Mouse (Mus musculus): Measurements from ENCODE around the gene Cdx2. TPM values are rescaled to one million over a fixed set of nuclear protein-coding genes. Genes with fewer than 3 reads are reported as not detected.

Cdx2 gene
- polyA plus RNA-seq, 1 experiment from 2014 or later, result not detected

DNA sequence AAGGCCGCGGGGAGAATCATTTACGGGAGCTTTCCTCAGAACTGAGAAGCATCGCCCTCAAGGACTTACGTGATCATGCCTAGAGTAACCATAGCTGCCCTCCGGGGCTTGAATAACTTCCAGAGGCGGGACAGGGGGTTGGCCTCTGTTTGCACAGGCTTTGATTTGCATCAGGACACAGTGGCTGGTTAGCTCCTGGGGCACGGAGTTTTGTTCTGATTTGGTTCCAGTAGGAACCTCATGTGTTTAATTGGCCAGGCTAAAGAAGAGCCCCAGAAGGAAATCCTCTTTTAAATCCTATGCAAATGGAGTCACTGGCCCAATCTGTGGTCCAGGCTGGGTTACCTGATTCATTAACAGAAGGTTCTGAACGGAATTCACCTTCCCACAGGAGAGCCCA, 31.9 kb upstream of the Cdx2 start:
- no peak for ATAC-seq (ENCODE audit: insufficient number of reproducible peaks, low FRiP score, low TSS enrichment, low read depth)

DNA sequence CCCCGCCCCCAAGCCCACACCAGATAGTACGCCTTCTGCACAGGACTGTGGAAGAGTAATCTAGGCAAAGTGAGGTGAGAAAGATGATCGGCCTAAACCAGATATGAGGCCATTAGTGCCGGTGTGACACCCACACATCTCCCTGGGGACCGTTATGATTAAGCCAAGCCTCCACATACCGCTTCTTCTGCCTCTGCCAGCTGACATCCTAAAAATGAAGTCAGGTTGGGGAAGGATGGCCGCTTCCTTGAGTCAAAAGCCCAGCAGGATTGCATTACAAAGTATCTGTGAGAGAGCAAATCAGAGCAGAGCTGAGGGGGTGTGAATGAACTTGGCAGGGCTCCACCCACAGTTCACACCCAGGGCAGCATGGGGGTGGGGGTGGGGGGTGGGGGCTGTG, 25.6 kb upstream of the Cdx2 start:
- H3K4me1 ChIP-seq, result no peaks in the 10 kb centered on the region
- WGBS, result 49% methylated on average over 7 of the region's 7 CpGs
- no peak for ATAC-seq (ENCODE audit: insufficient number of reproducible peaks, low FRiP score, low TSS enrichment, low read depth)
- 0 out of 2 replicates have a peak, but pooled peaks cover 14% of the 10 kb centered on the region for H3K27me3 ChIP-seq
- H3K4me2 ChIP-seq (replicated peaks), result no peak overlapping the region
- H3K4me3 ChIP-seq (replicated peaks), result no peak overlapping the region
- no peaks in the 10 kb centered on the region for H3K36me3 ChIP-seq
- H3K9ac ChIP-seq, result no peak overlapping the region
- no peak overlapping the region for H3K27ac ChIP-seq (replicated peaks)
- no peaks in the 10 kb centered on the region for H3K9me3 ChIP-seq (replicated peaks)

More for the DNA sequence above, 31.9 kb upstream of the Cdx2 start:
- no peaks in the 10 kb centered on the region for H3K9me3 ChIP-seq (replicated peaks)
- H3K9ac ChIP-seq, result no peak overlapping the region
- 56% methylated on average over 9 of the region's 9 CpGs for WGBS
- no peak overlapping the region for H3K4me2 ChIP-seq (replicated peaks)
- no peaks in the 10 kb centered on the region for H3K36me3 ChIP-seq
- no peaks in the 10 kb centered on the region for H3K27me3 ChIP-seq
- no peak overlapping the region for H3K27ac ChIP-seq (replicated peaks)
- H3K4me3 ChIP-seq (replicated peaks), result no peak overlapping the region
- no peaks in the 10 kb centered on the region for H3K4me1 ChIP-seq

DNA sequence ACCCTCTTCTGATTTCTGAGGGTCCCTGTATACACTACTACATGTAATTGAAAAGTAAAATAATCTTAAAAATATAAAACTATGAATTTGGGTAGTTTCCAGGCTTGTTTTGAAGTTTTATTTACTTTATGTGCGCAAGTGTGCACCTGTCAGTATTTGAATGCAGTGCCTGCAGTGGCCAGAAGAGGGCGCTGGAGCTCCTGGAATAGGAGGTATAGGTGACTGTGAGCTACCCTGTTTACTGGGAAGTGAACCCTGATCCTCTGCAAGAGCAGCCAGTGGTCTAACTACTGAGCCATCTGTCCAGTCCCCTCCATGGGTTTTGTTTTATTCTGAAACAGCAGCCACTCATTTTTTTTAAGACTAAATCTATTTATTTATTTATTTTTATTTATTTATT, 24.5 kb upstream of the Cdx2 start:
- Histone ChIP-seq H3K27ac (replicated peaks) (no peak overlapping the region), H3K9me3 (replicated peaks) (no peaks in the 10 kb centered on the region), H3K27me3 (0 out of 2 replicates have a peak, but pooled peaks cover 14% of the 10 kb centered on the region), H3K36me3 (no peaks in the 10 kb centered on the region), H3K9ac (no peak overlapping the region), H3K4me2 (replicated peaks) (no peak overlapping the region), H3K4me1 (no peaks in the 10 kb centered on the region), H3K4me3 (replicated peaks) (no peak overlapping the region)
- ATAC-seq (ENCODE audit: insufficient number of reproducible peaks, low FRiP score, low TSS enrichment, low read depth), result no peak; the same call in 1 of the 2 replicates
- WGBS, result 42% methylated on average over 2 of the region's 2 CpGs

DNA sequence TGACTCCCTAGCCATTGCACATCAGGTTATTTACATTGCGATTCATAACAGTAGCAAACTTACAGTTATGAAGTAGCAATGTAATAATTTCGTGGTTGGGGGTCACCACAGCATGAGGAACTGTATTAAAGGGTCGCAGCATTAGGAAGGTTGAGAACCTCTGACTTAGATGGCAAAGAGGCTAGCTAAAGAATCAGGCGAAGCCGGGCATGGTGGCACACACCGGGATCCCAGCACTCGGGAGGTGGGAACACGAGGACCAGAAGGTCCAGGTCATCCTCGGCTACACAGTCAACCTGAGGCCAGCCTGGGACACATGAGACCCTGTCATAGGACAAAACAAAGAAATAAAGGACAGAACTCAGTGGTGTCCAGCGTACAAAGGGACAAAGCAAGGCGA, 22.9 kb upstream of the Cdx2 start:
- no peaks in the 10 kb centered on the region for H3K9me3 ChIP-seq (replicated peaks)
- no peaks in the 10 kb centered on the region for H3K4me1 ChIP-seq
- 78% methylated on average over 11 of the region's 11 CpGs for WGBS
- no peak overlapping the region for H3K27ac ChIP-seq (replicated peaks)
- no peaks in the 10 kb centered on the region for H3K36me3 ChIP-seq
- ATAC-seq (ENCODE audit: insufficient number of reproducible peaks, low FRiP score, low TSS enrichment, low read depth), result no peak
- no peak overlapping the region for H3K9ac ChIP-seq
- no peak overlapping the region for H3K4me2 ChIP-seq (replicated peaks)
- H3K4me3 ChIP-seq (replicated peaks), result no peak overlapping the region
- 0 out of 2 replicates have a peak, but pooled peaks cover 14% of the 10 kb centered on the region for H3K27me3 ChIP-seq

DNA sequence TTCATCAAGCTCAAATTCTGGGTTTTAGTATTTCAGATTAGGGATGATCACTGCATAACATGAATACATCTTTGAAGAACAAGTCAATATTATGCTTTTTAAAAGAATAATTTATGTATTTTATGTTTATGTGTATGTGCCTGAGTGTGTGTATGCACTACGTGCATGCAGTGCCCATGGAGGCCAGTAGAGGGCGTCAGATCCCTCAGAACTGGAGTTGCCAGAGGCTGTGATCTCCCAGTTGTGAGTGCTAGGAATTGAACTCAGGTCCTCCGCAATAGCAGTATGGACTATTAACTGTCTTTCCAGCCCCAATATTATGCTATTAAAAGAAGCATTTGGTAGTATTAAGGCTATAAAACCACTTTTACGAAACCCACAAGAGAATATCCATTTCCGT, 20.6 kb upstream of the Cdx2 start:
- Histone ChIP-seq H3K4me2 (replicated peaks) (no peak overlapping the region), H3K36me3 (no peaks in the 10 kb centered on the region), H3K4me1 (no peaks in the 10 kb centered on the region), H3K27me3 (peaks cover 20% of the 10 kb centered on the region), H3K4me3 (replicated peaks) (no peak overlapping the region), H3K9ac (no peak overlapping the region), H3K27ac (replicated peaks) (no peak overlapping the region), H3K9me3 (replicated peaks) (no peaks in the 10 kb centered on the region)
- 86% methylated on average over 5 of the region's 5 CpGs for WGBS
- no peak for ATAC-seq (ENCODE audit: insufficient number of reproducible peaks, low FRiP score, low TSS enrichment, low read depth)

DNA sequence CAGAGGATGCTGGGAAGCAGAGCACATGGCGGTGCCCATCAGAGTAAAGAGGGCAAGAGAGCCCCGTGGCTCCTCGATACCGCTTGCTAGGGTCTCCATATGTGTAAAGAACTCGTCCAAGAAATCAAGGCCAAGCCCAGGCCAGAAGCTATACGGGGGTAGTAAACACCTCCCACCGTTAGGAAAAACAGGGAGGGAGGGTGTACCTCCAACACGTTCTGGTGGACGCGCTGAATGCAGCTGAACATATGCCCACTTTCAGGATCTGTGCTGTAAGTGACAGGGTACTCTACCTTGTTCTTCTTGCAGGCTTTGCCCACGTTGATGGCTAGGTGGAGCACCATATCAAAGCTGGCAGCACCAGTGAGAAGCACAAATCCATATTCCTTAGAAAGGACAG, 18.9 kb upstream of the Cdx2 start:
- H3K9me3 ChIP-seq (replicated peaks), result no peaks in the 10 kb centered on the region
- ATAC-seq (ENCODE audit: insufficient number of reproducible peaks, low FRiP score, low TSS enrichment, low read depth), result no peak
- H3K4me2 ChIP-seq (replicated peaks), result no peak overlapping the region
- no peaks in the 10 kb centered on the region for H3K36me3 ChIP-seq
- peaks cover 33% of the 10 kb centered on the region for H3K27me3 ChIP-seq
- H3K4me3 ChIP-seq (replicated peaks), result no peak overlapping the region
- 73% methylated on average over 11 of the region's 11 CpGs for WGBS
- no peak overlapping the region for H3K9ac ChIP-seq
- no peaks in the 10 kb centered on the region for H3K4me1 ChIP-seq
- H3K27ac ChIP-seq (replicated peaks), result no peak overlapping the region

DNA sequence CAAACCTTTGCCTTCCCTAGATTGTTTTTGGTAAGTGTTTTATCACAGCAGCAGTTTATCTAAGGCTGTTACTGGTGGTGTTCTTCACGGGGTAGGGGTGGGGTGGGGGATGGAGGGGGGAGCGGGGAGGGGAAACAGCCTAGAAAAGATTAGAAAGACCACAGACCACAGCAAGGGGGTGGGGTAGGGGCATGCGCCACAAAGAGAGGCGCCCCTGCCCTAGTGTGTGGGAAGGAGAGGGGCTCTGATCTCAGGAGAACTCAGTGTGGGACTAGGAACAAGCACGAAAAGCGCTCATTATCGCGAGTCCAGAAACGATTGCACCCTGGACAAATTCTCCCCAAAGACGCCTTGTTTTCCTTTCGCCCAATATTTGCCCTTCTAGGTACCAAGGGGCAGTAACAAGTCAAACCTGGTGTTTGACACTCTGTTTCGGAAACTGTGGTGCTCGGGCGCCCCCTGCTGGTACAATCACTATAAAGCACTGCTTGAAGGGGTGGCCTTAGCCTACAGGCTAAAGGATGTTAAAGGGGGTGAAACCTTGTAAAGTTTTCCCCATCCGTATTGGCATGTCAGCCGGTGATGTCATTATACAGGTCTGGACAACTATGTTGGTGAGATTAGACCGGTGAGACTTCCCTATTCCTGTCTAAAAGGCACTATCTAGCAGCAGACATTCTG, 16.3 kb upstream of the Cdx2 start:
- Histone ChIP-seq H3K27ac (replicated peaks) (no peak overlapping the region), H3K27me3 (peaks cover 40% of the 10 kb centered on the region), H3K36me3 (no peaks in the 10 kb centered on the region), H3K4me2 (replicated peaks) (no peak overlapping the region), H3K9ac (no peak overlapping the region), H3K9me3 (replicated peaks) (no peaks in the 10 kb centered on the region), H3K4me1 (no peaks in the 10 kb centered on the region), H3K4me3 (replicated peaks) (no peak overlapping the region)
- no peak; the same call in 1 of the 2 replicates for ATAC-seq (ENCODE audit: insufficient number of reproducible peaks, low FRiP score, low TSS enrichment, low read depth)
- 16% methylated on average over 17 of the region's 17 CpGs for WGBS

DNA sequence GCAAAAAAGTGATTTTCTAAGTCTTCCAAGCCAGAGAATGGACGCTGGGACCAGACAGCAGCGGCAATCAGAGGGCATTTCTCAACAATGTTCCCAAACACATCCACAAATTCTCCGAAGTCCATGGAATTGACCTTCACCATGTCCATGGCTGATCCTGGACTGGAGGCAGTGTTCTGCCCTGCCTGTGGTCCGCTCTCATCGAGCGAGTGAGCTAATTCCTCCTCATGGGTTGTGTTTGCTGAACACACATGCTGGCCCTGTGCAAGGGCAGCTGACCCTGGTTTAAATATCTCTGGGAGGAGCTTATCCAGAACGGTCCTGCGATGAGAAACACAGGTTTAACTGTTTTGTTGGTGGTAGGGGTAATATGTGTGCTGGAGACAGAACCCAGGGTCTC, 15.1 kb upstream of the Cdx2 start, which contains the start of gene Urad:
TSS of gene Urad (minus strand) at position 258 of the 400 bp plus-strand sequence.
- WGBS, result 66% methylated on average over 8 of the region's 8 CpGs
- Histone ChIP-seq H3K27ac (replicated peaks) (no peak within 1 kb of the TSS), H3K4me2 (replicated peaks) (no peak within 1 kb of the TSS), H3K4me3 (replicated peaks) (no peak within 1 kb of the TSS), H3K9ac (no peak within 1 kb of the TSS), H3K36me3 (no peaks in the 10 kb centered on the region), H3K27me3 (peaks cover 52% of the 10 kb centered on the region), H3K4me1 (no peaks in the 10 kb centered on the region), H3K9me3 (replicated peaks) (no peaks in the 10 kb centered on the region)
- no peak for ATAC-seq (ENCODE audit: insufficient number of reproducible peaks, low FRiP score, low TSS enrichment, low read depth)

DNA sequence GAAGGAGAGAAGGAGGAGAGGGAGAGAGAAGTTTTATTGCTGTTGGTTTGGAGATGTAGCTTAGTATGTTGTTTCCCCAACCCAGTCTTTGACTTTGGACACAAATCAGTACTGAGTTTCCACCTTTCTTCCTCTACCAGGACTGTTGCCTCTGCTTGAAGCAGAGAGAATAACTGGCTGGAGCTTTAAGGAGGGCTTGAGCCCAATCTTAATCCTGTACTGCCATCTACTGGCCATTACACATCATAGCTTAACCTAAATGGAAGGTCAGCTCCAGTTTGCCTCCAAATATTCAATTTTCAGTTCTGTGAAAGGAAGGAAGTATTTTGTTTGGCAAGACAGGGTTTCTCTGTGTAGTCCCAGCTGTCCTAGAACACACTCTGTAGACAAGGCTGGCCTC, 12.6 kb upstream of the Cdx2 start:
- Histone ChIP-seq H3K4me1 (0 out of 2 replicates have a peak, but pooled peaks cover 2% of the 10 kb centered on the region), H3K4me3 (replicated peaks) (no peak overlapping the region), H3K27me3 (peaks cover 78% of the 10 kb centered on the region), H3K36me3 (no peaks in the 10 kb centered on the region), H3K9ac (no peak overlapping the region), H3K27ac (replicated peaks) (no peak overlapping the region), H3K9me3 (replicated peaks) (no peaks in the 10 kb centered on the region), H3K4me2 (replicated peaks) (no peak overlapping the region)
- ATAC-seq (ENCODE audit: insufficient number of reproducible peaks, low FRiP score, low TSS enrichment, low read depth), result no peak

DNA sequence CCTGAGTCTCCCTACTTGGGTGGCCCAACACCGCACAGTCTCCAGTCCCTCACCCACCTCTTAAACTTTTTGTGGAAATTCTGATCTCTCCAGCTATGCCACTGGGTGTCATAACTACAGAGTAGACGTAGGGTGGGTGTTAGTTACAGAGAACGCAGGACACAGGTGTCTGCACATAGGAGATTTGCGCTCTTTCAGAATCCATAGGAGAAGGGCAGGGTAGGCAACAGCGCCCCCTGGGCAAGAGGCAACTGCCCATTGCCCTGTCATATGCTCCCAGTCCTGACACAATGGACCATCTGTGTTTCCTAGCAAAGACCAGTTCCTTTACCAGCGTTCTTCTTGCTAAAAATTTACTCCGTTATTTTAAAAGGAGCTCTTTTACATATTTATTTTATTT, 10.9 kb upstream of the Cdx2 start:
- WGBS, result 22% methylated on average over 7 of the region's 7 CpGs
- H3K4me2 ChIP-seq (replicated peaks), result no peak overlapping the region
- no peak overlapping the region for H3K4me3 ChIP-seq (replicated peaks)
- peaks cover 90% of the 10 kb centered on the region for H3K27me3 ChIP-seq
- H3K4me1 ChIP-seq, result 0 out of 2 replicates have a peak, but pooled peaks cover 2% of the 10 kb centered on the region
- no peak overlapping the region for H3K27ac ChIP-seq (replicated peaks)
- H3K9ac ChIP-seq, result no peak overlapping the region
- H3K36me3 ChIP-seq, result no peaks in the 10 kb centered on the region
- ATAC-seq (ENCODE audit: insufficient number of reproducible peaks, low FRiP score, low TSS enrichment, low read depth), result no peak
- no peaks in the 10 kb centered on the region for H3K9me3 ChIP-seq (replicated peaks)

DNA sequence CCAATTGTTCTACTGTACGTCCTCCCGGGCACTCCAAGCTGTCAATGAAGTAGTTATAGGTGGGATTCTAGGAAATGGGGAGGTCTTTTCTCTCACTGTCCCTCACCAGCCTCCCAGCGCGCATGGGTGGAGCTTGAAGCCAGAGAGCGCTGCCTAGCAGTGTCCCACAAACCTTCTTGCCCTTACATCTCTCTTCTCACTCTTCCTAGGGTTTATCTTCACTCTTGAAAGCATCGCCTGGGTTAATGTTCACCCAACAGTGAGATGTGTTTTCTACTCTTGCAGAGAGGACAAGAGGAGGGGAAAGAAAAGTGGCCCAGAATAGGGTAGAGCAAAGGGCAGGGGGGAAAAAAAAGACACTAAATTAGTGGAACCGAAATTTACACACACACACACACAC, 10.3 kb upstream of the Cdx2 start:
- 2% methylated on average over 7 of the region's 7 CpGs for WGBS
- Histone ChIP-seq H3K4me2 (replicated peaks) (no peak overlapping the region), H3K27ac (replicated peaks) (no peak overlapping the region), H3K4me3 (replicated peaks) (no peak overlapping the region), H3K9me3 (replicated peaks) (no peaks in the 10 kb centered on the region), H3K9ac (no peak overlapping the region), H3K27me3 (peaks cover 92% of the 10 kb centered on the region), H3K36me3 (no peaks in the 10 kb centered on the region), H3K4me1 (0 out of 2 replicates have a peak, but pooled peaks cover 2% of the 10 kb centered on the region)
- no peak for ATAC-seq (ENCODE audit: insufficient number of reproducible peaks, low FRiP score, low TSS enrichment, low read depth)

All from embryonic facial prominence, embryonic 15.5 days (tissue).